Mouse (Mus musculus): ENCODE measurements around the gene Fam71e1. TPM values are rescaled to one million over a fixed set of nuclear protein-coding genes. Genes with fewer than 3 reads are reported as not detected.

Gene Fam71e1
- polyA plus RNA-seq, 1 experiment from 2014 or later, result 24.9 TPM

DNA sequence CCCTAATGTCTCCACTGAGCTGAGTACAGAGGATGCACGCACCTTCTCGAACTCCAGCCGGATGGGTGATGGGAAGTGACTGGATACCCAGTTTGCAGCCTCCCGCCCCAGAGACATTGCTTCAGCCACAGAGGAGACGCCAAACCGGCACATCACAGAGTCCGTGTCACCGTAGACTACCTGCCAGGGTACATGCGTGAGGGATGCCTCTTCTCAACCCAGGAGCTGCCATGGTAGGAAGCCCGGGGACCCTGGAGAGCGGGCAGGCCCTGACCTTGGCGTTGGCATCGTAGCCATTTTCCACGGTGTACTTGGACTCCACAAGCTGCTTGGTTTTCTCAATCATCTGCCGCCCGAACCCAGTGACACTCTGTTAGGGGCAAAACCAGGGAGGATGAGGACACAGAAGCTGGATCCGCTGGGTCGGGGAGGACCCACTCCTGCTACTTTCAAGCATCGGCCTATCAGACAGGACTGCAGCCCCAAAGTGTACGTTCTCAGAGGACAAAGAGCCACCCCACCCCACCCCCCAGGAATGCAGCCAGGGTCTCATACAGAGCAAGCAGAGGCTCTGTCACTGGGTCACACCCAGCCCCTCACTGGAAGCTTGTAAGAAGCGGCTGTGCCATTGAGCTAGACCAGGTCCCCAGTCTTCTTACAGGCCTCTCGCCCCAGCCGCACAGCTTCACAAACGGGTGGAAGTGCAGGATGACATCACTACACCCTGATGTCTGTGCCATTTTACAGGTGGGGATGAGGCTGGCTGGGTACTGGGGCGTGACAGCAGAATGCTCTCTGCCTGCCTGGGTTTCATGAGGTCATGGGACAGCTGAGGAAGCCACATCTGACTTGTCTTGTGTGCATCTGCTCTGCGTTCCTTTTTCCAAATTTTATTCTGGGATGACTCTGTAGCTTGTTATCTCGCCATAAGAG is 39.5 kb downstream of the Fam71e1 start:
- H3K27ac ChIP-seq (ENCODE audit: low read depth, low read length), result no peak overlapping the region
- 0 out of 2 replicates have a peak, but pooled peaks cover 3% of the 10 kb centered on the region for H3K36me3 ChIP-seq (ENCODE audit: control insufficient read depth, insufficient read depth, low read length)
- no peak overlapping the region for H3K4me2 ChIP-seq (ENCODE audit: low read depth, low read length)
- no peaks in the 10 kb centered on the region for H3K4me1 ChIP-seq (ENCODE audit: control insufficient read depth, insufficient read depth, low read length)
- WGBS, result 95% methylated on average over 27 of the region's 27 CpGs
- H3K27me3 ChIP-seq (ENCODE audit: control insufficient read depth, insufficient read depth, low read length), result no peaks in the 10 kb centered on the region
- H3K9ac ChIP-seq (replicated peaks; ENCODE audit: low read depth, low read length), result no peak overlapping the region
- ATAC-seq (ENCODE audit: low read depth), result no peak
- no peaks in the 10 kb centered on the region for H3K9me3 ChIP-seq (ENCODE audit: control insufficient read depth, low read length)
- no peak overlapping the region for H3K4me3 ChIP-seq (ENCODE audit: low read depth, low read length)

DNA sequence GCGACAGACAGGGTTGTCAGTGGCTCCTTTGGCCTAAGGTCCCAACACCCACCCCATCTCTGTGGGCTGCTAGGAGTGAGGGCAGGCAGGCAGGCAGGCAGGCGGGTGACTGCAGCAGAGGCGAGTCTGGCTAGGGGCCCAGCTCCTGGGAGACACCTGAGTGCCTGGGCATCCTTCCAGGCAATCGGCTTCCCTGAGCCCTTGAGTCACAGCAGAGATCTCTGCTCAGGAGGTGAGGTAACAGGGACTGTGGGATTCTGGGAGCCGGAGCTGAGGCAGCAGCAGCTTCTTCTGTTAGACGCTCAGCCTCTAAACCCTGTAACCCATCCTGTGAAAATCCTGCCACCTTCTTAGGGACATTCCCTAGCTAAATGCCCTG is 40.2 kb downstream of the Fam71e1 start:
- no peaks in the 10 kb centered on the region for H3K9me3 ChIP-seq (ENCODE audit: control insufficient read depth, low read length)
- ATAC-seq (ENCODE audit: low read depth), result no peak

DNA sequence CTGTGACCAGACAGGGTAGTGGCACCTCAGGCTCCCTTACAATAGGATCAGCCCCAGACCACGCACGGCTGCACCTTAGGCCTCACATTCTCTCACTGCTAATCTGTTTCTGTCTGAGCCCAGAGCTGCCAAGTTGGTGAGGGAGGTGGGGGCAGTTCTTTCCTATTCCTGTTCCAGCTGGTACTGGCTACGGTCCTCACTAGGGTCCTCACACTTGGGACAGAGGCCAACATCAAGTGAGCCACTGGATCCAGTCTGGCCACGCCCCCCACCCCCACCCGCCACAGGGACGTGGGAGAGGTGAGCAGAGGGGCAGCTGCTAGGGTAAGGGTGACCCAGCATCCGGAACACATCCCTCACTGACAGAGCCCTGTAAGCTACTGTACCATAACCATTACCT is 40.6 kb downstream of the Fam71e1 start:
- H3K27me3 ChIP-seq (ENCODE audit: control insufficient read depth, insufficient read depth, low read length), result no peaks in the 10 kb centered on the region
- H3K9ac ChIP-seq (replicated peaks; ENCODE audit: low read depth, low read length), result no peak overlapping the region
- no peak overlapping the region for H3K4me3 ChIP-seq (ENCODE audit: low read depth, low read length)
- H3K9me3 ChIP-seq (ENCODE audit: control insufficient read depth, low read length), result no peaks in the 10 kb centered on the region
- no peaks in the 10 kb centered on the region for H3K4me1 ChIP-seq (ENCODE audit: control insufficient read depth, insufficient read depth, low read length)
- 0 out of 2 replicates have a peak, but pooled peaks cover 7% of the 10 kb centered on the region for H3K36me3 ChIP-seq (ENCODE audit: control insufficient read depth, insufficient read depth, low read length)
- 87% methylated on average over 7 of the region's 7 CpGs for WGBS
- no peak overlapping the region for H3K4me2 ChIP-seq (ENCODE audit: low read depth, low read length)
- no peak overlapping the region for H3K27ac ChIP-seq (ENCODE audit: low read depth, low read length)
- no peak for ATAC-seq (ENCODE audit: low read depth)

More for the DNA sequence above, 40.2 kb downstream of the Fam71e1 start:
- no peak overlapping the region for H3K27ac ChIP-seq (ENCODE audit: low read depth, low read length)
- H3K4me1 ChIP-seq (ENCODE audit: control insufficient read depth, insufficient read depth, low read length), result no peaks in the 10 kb centered on the region
- H3K4me2 ChIP-seq (ENCODE audit: low read depth, low read length), result no peak overlapping the region
- 88% methylated on average over 6 of the region's 6 CpGs for WGBS
- H3K9ac ChIP-seq (replicated peaks; ENCODE audit: low read depth, low read length), result no peak overlapping the region
- no peaks in the 10 kb centered on the region for H3K27me3 ChIP-seq (ENCODE audit: control insufficient read depth, insufficient read depth, low read length)
- no peak overlapping the region for H3K4me3 ChIP-seq (ENCODE audit: low read depth, low read length)
- 0 out of 2 replicates have a peak, but pooled peaks cover 7% of the 10 kb centered on the region for H3K36me3 ChIP-seq (ENCODE audit: control insufficient read depth, insufficient read depth, low read length)

DNA sequence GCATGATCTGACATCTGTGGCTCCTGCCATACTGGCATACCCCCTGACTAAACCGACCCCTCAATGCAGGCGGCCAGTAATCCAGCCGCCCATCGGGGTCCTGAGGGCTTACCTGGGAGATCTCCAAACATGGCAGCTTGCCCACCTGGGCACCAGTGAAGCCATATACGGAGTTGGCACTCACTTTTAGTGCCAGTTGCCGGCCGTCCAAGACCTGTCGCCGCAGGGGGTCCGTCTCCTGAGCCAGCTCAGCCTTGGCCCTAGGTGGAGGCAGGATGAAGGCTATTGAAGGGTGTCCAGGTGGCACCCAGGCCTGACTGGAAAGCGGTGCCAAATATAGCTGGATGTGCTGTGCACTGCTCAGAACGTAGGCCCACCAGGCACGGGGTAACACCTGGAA is 41.1 kb downstream of the Fam71e1 start:
- no peaks in the 10 kb centered on the region for H3K27me3 ChIP-seq (ENCODE audit: control insufficient read depth, insufficient read depth, low read length)
- H3K9me3 ChIP-seq (ENCODE audit: control insufficient read depth, low read length), result no peaks in the 10 kb centered on the region
- no peak overlapping the region for H3K4me3 ChIP-seq (ENCODE audit: low read depth, low read length)
- H3K27ac ChIP-seq (ENCODE audit: low read depth, low read length), result no peak overlapping the region
- WGBS, result 94% methylated on average over 13 of the region's 13 CpGs
- no peaks in the 10 kb centered on the region for H3K4me1 ChIP-seq (ENCODE audit: control insufficient read depth, insufficient read depth, low read length)
- 0 out of 2 replicates have a peak, but pooled peaks cover 7% of the 10 kb centered on the region for H3K36me3 ChIP-seq (ENCODE audit: control insufficient read depth, insufficient read depth, low read length)
- H3K9ac ChIP-seq (replicated peaks; ENCODE audit: low read depth, low read length), result no peak overlapping the region
- no peak overlapping the region for H3K4me2 ChIP-seq (ENCODE audit: low read depth, low read length)
- ATAC-seq (ENCODE audit: low read depth), result no peak

DNA sequence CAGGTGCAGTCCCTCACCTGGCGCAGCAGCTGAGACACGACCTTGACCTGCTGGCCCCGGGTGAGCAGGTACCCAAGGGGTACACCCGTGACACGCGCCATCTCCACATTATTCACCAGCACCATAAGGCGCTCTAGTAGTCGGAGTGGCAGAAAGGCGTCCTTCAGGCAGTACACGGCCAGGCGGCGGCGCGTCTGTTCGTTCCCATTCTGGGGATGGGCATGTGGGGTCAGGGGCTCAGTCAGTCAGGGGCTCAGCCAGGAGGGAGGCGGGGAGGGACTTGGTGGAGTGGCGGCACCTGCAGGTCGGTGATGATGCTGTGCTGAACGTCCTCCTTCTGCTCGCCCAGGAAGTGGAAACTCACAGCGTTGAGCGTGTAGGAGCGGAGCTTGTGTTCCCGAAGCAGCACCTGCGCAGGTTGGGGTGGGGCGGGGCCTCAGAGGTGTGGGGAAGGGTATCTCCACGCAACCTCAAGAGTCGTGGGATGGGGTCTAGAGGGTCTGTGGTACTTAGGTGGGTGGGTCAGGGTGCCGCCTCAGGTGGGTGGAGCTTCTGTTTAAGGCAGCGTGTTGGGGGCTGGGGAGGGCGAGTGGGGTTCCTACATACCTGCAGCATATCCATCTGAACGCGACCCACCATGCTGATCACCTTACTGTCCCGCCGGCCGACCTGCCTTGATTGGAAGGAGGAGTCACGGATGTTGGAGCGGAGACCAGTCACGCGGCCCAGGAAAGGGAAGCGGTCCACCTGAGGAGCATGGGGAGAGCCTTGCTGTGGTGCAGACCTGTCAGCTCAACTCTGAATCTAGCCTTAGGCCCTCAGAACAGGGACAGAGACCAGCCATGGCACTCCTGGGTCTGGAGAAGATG is 42.6 kb downstream of the Fam71e1 start:
- no peak overlapping the region for H3K4me3 ChIP-seq (ENCODE audit: low read depth, low read length)
- ATAC-seq (ENCODE audit: low read depth), result no peak
- 93% methylated on average over 41 of the region's 41 CpGs for WGBS
- no peaks in the 10 kb centered on the region for H3K4me1 ChIP-seq (ENCODE audit: control insufficient read depth, insufficient read depth, low read length)
- H3K9me3 ChIP-seq (ENCODE audit: control insufficient read depth, low read length), result no peaks in the 10 kb centered on the region
- H3K27me3 ChIP-seq (ENCODE audit: control insufficient read depth, insufficient read depth, low read length), result no peaks in the 10 kb centered on the region
- no peak overlapping the region for H3K27ac ChIP-seq (ENCODE audit: low read depth, low read length)
- no peak overlapping the region for H3K4me2 ChIP-seq (ENCODE audit: low read depth, low read length)
- no peak overlapping the region for H3K9ac ChIP-seq (replicated peaks; ENCODE audit: low read depth, low read length)
- H3K36me3 ChIP-seq (ENCODE audit: control insufficient read depth, insufficient read depth, low read length), result 0 out of 2 replicates have a peak, but pooled peaks cover 7% of the 10 kb centered on the region

DNA sequence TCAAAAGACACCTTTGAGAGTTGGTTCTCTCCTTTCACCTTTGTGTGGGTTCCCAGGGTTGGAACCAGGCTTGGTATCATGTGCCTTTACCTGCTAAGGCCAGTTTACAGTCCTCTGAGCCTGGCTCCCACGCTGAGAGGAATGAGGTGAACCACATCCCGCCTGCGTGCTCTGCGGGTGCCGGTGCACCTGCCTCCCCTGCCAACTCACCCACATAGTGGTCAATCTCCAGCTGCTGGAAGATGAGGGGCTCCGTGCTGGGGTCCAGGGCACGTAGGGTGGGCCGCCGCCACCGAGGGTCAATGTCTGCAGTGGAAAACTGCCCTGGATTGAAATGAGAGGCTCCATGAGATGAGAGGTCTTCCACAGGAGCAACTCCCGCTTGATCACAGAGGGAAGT is 46.2 kb downstream of the Fam71e1 start:
- H3K4me1 ChIP-seq (ENCODE audit: control insufficient read depth, insufficient read depth, low read length), result peaks cover under 1% of the 10 kb centered on the region

DNA sequence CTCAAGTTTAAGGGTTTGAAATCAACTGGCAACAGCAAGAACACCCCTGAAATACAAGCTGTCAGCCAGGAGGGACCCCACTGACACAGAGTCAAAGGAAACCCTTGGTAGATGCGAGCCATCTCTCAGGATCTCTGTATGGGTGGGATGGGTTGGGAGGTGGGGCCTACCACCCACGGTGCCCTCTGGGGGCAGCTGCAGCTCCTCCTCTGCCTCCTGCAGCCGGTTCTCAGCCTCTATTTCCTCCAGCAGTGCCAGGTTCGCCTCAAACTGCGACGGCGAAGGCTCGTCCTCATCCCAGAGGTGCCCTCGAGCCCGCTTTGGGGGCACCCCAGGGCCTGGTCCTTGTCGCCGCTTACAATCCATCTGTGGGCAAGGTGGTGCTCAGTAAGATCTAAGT is 46.7 kb downstream of the Fam71e1 start:
- Histone ChIP-seq H3K4me2 (ENCODE audit: low read depth, low read length) (no peak overlapping the region), H3K4me3 (ENCODE audit: low read depth, low read length) (no peak overlapping the region), H3K9me3 (ENCODE audit: control insufficient read depth, low read length) (no peaks in the 10 kb centered on the region), H3K27ac (ENCODE audit: low read depth, low read length) (no peak overlapping the region), H3K27me3 (ENCODE audit: control insufficient read depth, insufficient read depth, low read length) (no peaks in the 10 kb centered on the region), H3K9ac (replicated peaks; ENCODE audit: low read depth, low read length) (no peak overlapping the region), H3K36me3 (ENCODE audit: control insufficient read depth, insufficient read depth, low read length) (0 out of 2 replicates have a peak, but pooled peaks cover 7% of the 10 kb centered on the region), H3K4me1 (ENCODE audit: control insufficient read depth, insufficient read depth, low read length) (peaks cover 6% of the 10 kb centered on the region)
- ATAC-seq (ENCODE audit: low read depth), result no peak
- 84% methylated on average over 12 of the region's 12 CpGs for WGBS

More for the DNA sequence above, 46.2 kb downstream of the Fam71e1 start:
- Histone ChIP-seq H3K9me3 (ENCODE audit: control insufficient read depth, low read length) (no peaks in the 10 kb centered on the region), H3K4me3 (ENCODE audit: low read depth, low read length) (no peak overlapping the region), H3K27me3 (ENCODE audit: control insufficient read depth, insufficient read depth, low read length) (no peaks in the 10 kb centered on the region), H3K4me2 (ENCODE audit: low read depth, low read length) (no peak overlapping the region), H3K36me3 (ENCODE audit: control insufficient read depth, insufficient read depth, low read length) (0 out of 2 replicates have a peak, but pooled peaks cover 7% of the 10 kb centered on the region), H3K27ac (ENCODE audit: low read depth, low read length) (no peak overlapping the region), H3K9ac (replicated peaks; ENCODE audit: low read depth, low read length) (no peak overlapping the region)
- 96% methylated on average over 11 of the region's 11 CpGs for WGBS
- no peak for ATAC-seq (ENCODE audit: low read depth)

DNA sequence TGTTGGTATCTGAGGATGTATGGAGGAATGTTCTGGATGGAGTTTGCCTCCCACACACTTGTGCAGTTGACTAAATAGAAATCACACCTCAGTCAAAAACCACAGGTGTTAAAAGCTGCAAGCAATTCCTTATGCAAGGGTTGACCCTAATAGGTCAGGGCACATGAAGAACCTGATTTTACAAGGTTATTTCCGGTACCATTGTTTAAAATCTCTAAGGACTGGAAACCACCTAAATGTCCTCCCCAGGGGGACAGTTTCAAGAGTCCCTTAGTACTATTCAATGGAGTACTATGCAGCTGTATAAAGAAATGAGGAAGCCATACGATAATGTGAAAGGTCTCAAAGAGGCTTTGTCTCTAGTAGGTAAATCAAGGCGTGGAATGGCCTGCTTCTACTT is 49.9 kb downstream of the Fam71e1 start:
- ATAC-seq (ENCODE audit: low read depth), result no peak
- H3K4me3 ChIP-seq (ENCODE audit: low read depth, low read length), result no peak overlapping the region
- H3K27ac ChIP-seq (ENCODE audit: low read depth, low read length), result no peak overlapping the region
- peaks cover 7% of the 10 kb centered on the region; the same call in 1 of the 2 replicates for H3K36me3 ChIP-seq (ENCODE audit: control insufficient read depth, insufficient read depth, low read length)
- 96% methylated on average over 3 of the region's 3 CpGs for WGBS
- no peaks in the 10 kb centered on the region for H3K27me3 ChIP-seq (ENCODE audit: control insufficient read depth, insufficient read depth, low read length)
- peaks cover 6% of the 10 kb centered on the region for H3K4me1 ChIP-seq (ENCODE audit: control insufficient read depth, insufficient read depth, low read length)
- H3K9me3 ChIP-seq (ENCODE audit: control insufficient read depth, low read length), result no peaks in the 10 kb centered on the region
- H3K9ac ChIP-seq (replicated peaks; ENCODE audit: low read depth, low read length), result no peak overlapping the region
- no peak overlapping the region for H3K4me2 ChIP-seq (ENCODE audit: low read depth, low read length)
